Mouse (Mus musculus) large intestine, adult 2 months (tissue): ENCODE results near the gene Tph2. TPM values are rescaled to one million over a fixed set of nuclear protein-coding genes. Genes with fewer than 3 reads are reported as not detected.
A peak's percentile ranks its signal among the peaks of the same experiment; 100 is the strongest.
"Not testable (repeated sequence)": the region's sequence is repeated elsewhere in the genome, so short reads cannot be mapped to it uniquely, and the experiment has no call there.

Experiments used
- DNase-seq: peaks from one replicate; pipeline ENCODE4 v3.0.0-alpha.2; 2012; ENCODE audit warnings: low read depth, low spot score
- WGBS: fragments of 180-500 bp; shearing (Covaris S2); methylation state at CpG from one replicate; pipeline ENCODE4 v1.1.7; 2018; 5-methylcytosine and 5-hydroxymethylcytosine counted together
- polyA plus RNA-seq: library from polyadenylated mRNA; depleted of rRNA; stranded (reverse); fragments of >200 nt; gene quantifications from 2 replicates; pipeline ENCODE4 v1.2.3, GENCODE M21; 2012; rRNA removed

The Tph2 gene
- not detected in 2 replicates for polyA plus RNA-seq

DNA sequence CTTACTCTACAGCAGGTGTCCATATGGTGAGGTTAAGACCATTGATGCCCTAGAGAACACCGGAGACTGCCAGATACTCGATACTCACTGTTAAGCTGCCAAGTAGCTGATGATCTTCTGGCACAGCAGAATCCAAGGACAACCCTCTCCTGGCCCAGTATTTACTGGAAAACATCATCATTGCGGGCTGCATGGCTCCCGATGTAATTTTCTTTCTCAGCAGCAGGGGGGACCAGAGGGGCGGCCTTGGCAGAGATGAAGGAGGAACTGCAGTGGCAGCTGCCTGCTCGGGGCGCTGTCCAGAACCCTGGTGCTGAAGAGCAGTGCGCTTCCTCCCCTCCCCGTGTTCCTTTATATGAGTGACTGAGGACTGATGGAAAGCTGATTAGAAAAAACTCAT, at the start of gene Tph2:
Gene Tph2 (minus strand): TSS at position 326 of the 400 bp plus-strand sequence.
- WGBS, result 9% methylated on average over 9 of the region's 9 CpGs
- no peak for DNase-seq

DNA sequence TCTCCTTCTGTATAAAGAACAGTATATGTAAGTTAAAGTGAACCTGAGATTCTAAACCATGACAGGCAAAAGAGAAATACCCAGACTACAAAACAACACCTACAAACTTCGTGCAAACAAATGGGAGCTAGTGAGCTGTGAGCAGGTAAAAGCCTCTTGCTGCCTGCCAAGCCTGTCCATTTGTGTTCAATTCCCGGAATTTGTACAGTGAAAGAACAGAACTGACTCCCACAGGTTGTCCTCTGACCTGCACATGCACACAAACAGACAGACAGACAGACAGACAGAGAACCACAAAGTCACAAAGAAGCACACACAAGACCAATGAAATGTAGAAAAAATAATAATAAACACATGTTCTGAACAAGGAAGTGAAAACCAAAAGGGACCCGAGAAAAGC, 49.0 kb upstream of the Tph2 start:
- DNase-seq, result no peak
- 67% methylated on average over 3 of the region's 3 CpGs for WGBS

DNA sequence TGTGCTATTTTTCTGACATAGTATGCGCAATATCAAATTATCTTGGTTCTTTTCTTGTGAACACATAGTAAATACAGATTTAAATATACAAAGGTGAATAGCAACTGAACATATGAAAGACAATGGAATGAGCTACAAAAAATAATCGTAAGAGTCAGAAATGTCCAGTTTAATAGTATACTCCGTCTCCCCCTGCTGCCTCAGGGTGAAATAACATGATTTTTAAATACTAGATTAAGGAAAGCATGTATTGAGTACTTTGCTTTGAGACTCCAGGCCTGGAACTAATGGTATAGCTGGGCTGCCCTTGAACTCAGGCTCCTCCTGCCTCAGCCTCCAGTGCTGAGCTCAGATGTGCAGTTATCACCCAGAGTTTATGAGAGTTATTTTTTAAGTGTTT, 47.7 kb upstream of the Tph2 start:
- WGBS, result 80% methylated on average over 3 of the region's 3 CpGs
- no peak for DNase-seq

DNA sequence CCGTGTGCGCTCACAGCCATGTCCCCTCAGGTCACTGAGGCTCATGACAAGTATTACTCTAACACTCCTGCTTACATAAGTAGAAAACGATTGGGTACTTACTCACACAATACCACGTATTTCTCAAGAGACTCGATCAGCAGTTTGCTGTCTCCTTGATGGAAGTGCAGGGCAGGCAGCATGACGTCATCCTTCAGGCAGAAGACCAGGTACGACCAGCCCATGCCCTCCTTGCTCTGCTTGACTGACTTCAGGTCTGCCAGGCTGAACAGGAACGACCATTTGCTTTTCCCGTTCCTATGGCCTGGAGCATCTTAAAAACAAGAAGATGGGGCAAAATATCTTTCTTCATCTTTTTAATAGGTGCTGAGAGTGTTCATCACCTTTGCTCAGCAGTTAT, 44.2 kb upstream of the Tph2 start:
- 87% methylated on average over 9 of the region's 9 CpGs for WGBS
- no peak for DNase-seq

DNA sequence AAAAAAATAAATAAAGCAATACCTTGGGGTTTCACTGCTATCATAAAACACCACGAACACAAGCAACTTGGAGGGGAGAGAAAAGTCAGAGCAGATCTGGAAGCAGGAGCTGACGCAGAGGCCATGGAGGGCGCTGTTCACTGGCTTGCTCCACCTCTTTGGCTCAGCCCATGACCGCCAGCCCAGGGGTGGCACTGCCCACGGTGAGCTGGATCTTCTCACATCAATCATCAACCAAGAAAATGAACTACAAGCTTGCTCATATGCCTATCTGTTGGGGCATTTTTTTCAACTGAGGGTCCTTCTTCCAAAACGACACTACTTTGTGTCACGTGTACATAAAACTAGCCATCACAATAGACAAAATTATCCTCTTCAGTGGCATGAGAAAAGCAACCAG, 41.8 kb upstream of the Tph2 start:
- 87% methylated on average over 7 of the region's 7 CpGs for WGBS
- no peak for DNase-seq

DNA sequence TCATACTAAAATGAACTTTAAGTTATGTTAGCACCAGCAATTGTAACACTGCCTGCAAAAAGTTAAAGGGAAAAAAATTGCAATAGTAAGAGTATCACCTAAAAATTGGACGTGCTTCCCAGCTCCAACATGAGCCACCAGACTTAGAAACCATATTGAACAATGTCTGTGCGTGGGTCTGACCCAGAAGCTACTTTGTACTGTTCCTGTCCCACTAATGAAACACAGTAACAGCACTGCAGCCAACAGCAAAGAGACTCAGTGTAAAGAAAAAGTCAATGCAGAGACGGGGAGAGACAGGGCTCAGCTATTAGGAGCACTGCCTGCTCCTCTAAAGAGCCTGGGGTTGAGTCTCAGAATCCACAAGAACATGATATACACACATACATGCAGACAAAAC, 39.0 kb upstream of the Tph2 start:
- WGBS, result 72% methylated on average over 3 of the region's 3 CpGs
- no peak for DNase-seq

DNA sequence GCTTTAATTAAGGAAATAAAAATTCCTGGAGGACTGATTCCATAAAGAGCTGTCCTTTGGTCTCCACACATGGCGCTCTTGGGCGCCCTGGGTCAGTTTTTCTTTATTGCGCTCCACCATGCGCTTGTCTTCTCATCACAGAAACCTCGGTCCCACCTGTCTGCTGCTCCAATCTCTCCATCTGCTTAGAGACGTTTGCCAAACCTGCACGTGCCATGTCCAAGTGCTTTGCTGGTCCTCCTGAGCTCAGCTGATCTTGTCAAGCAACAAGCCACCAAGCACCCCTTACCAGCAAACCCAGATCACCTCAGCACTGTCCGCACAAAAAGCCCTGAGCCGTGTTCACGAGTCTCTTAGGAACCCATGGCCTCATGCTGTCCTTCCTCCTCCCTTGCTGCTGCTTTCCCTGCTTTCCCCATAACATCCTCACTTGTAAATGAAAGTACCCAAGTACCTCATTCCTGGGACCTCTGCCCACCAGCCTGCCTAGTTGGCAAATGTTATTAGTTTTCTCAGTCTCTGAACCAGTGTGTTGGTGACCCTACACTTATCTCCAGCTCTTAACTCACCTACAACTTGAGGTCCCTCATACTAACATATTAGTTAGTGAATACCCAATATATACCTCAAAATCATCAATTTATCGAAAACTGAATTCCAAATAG, 28.2 kb upstream of the Tph2 start:
- no peak for DNase-seq
- 97% methylated on average over 11 of the region's 11 CpGs for WGBS

DNA sequence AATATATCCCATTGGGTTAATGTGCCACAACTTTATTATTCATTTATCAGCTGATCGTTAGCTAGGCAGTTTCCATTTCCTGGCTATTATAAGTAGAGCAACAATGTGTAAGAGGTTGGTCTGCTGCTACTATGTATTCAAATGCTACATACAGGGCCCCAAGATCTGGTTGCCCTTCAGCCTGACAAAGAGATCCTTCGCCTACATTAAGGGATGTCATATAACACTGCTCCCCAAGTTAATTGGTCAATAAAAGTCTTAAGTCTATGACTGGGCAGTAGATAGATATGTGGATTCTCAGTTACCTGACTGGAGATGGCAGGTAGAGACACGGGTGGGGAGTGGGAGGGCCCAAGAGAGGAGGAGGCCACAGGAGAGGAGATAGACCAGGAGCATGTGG, 21.0 kb upstream of the Tph2 start:
- peak; percentile 45 for DNase-seq
- WGBS, result 29% methylated on average over 3 of the region's 3 CpGs

DNA sequence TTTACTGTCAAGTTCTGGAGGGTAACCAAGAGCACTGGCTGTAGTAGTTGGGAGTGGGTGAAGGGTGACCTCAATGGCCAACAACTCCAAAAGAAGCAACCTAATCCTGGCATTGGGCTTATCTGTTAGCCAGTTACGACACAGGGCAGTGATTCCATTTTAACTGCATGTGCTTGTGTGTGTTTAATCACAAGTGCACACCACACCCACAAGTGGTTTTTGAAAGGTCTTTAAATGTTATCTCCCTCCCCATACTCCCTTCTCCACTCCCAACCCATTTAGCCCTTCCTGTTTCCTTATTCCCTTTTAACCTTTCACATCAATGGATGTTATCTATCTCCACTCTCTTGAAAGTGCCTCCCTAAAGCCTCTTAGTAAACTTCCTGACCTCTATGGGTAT, 20.5 kb upstream of the Tph2 start:
- WGBS, result 27% methylated on average over 1 of the region's 1 CpGs
- DNase-seq, result peak; percentile 67

DNA sequence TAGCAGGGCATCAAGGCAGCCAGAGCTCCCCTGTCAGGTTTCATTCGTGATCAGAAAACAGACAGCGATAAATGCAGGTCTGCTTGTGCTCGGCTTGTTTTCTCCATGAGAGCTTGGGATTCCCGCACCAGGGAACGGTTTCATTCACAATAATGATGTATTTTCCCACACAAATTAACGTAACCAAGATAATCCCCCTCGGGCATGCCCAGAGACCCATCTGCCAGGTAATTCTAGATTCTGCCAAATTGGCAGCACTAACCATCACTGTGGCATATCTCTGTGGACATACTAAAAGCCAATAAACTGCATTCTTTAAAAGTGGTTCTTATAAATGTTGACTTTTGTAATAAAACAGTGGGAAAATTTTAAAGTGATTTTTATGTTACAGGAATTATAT, 6.4 kb upstream of the Tph2 start:
- 80% methylated on average over 7 of the region's 7 CpGs for WGBS
- DNase-seq, result no peak

DNA sequence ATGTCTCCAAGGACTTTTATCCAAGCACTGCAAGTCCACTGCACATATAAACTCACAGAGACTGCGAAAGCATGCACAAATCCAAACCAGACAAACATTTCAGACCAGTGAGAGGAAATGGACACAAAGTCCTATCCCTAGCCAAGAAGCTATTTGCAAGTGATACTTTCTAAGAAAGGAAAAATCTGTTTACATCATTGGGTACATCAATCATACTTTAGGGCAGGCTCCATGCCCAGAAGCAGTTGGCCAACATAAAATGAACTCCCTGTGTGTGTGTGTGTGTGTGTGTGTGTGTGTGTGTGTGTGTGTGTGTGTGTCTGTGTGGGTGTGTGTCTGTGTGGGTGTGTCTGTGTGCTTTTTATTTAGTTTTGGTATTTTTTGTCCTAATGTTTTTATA, 2.6 kb upstream of the Tph2 start:
- no peak for DNase-seq
- 71% methylated on average over 1 of the region's 1 CpGs for WGBS

DNA sequence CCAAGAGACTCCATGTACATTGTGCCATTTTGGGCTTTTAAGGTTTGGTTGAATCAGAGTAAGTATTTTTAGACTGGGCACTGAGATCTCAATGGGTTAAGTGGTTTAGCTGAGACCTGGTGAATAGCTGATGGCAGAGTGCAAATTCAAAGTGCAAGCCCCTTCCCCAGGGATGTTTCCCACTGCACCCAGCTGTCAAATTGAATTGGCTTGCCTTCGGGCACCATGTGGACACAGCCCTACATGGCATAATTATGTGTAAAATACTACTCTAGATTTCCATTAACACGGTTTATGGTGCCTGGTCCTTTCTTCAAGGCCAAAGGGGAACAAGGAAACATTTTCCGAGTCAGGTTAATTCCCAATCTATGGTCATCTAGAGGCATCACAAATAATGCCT, 3.8 kb downstream of the Tph2 start:
- DNase-seq, result no peak
- WGBS, result 33% methylated on average over 3 of the region's 3 CpGs

DNA sequence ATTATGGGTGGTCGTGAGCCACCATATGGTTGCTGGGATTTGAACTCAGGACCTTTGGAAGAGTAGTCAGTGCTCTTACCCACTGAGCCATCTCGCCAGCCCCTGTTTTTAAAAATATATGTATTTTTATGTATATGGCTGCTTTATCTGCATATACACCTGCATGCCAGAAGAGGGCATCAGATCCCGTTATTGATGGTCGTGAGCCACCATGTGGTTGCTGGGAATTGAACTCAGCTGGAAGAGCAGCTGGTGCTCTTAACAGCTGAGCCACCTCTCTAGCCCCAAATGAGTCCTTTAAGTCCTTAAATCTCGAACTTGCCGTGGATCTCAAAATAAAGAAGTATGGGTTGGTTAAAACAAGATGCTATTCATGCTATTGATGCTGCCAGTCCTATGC, 6.8 kb downstream of the Tph2 start:
- not testable (repeated sequence) for DNase-seq
- WGBS, result 65% methylated on average over 6 of the region's 6 CpGs

DNA sequence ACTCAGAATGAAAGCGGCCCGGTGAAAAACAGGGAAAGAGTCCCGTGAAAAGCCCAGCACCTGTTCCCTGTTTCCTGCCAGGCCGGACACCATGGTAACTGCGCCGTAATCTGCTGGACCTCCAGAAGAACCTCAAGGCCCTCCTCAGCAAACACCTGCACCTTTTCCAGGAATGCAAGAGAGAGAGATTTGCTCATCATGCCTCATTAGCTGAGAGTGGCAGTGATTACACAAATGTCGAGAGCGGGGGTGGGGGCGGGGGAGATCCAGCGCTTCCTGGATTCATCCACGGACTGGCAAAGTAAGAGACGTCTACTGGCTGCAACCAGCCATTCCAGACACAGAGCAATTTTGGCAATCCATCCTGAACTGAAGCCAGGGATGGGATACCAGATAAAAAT, 9.2 kb downstream of the Tph2 start:
- WGBS, result 18% methylated on average over 12 of the region's 12 CpGs
- no peak for DNase-seq

DNA sequence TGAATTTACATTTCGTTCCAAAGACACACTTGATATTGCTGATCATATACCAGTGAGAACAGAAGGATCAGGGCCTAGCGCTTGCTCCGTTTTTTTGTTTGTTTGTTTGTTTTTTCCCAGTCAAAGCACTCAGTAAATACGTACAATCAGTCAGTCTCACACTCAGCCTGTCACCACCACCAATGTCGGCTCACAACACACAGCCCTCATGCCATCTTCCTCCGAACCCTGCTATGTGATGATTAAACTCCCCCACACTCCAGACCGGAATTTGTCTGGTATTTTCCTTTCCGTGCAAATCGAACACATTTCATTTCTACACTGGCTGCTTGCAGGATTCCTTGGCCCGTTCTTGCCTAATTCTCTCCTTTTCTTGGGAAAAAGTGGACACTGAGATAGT, 11.5 kb downstream of the Tph2 start:
- 75% methylated on average over 10 of the region's 10 CpGs for WGBS
- DNase-seq, result no peak

DNA sequence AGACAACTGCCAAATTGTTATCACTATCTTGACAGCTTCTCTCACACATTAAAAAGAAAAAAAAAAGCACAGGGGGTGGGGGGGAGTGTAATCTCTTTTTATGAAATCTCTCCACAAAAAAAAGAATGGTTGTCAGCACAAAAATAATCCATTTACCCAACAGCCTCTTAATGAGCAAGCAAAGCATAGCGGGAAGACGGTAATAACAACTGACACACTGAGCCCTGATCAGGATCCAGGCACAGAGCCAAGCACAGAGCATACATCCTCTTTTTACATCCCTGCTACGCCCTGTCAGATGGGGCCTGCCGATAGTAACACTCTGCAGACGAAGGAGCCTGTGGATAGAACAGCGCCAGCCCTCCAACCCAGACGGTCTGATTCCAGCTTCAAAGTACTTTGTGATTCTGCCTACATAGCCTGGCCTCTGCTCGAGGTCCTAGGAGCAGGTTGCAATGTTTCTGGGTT, 13.4 kb downstream of the Tph2 start:
- DNase-seq, result no peak

DNA sequence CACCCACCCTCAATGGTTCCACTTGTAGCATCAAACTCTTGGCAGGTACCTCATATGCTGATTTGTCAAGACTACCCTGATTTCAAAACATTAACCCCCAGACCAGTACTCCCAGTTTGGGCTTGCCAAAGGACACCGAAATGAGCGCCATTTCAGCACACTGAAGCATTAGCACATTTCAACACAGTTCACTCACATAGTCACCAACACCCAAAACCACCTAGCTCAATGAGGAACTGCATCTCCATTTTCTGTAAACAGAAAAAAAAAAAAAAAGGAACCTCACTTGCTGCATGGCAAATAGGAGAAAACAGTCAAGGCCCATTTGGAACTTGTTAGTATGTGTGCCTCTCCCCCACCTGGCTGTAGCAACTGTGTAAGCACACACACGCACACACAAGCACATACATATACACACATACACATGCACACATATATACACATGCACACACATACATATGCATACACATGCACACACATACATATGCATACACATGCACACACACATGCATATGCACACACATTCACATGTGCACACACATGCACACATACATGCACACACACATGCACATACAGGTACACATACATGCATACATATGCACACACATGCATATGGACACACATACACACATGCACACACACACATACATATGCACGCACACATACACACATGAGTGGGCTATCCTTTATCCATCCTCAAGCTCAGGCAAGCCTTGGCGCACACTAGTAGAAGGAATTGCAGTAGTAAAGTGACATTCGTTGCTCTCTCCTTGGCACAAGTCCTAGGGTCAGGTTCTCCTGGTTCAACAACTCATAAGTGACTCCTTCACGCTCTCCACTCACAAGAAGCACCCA, 14.1 kb downstream of the Tph2 start:
- DNase-seq, result no peak
- WGBS, result 69% methylated on average over 7 of the region's 7 CpGs

More for the DNA sequence above, 13.4 kb downstream of the Tph2 start:
- 13% methylated on average over 8 of the region's 8 CpGs for WGBS

DNA sequence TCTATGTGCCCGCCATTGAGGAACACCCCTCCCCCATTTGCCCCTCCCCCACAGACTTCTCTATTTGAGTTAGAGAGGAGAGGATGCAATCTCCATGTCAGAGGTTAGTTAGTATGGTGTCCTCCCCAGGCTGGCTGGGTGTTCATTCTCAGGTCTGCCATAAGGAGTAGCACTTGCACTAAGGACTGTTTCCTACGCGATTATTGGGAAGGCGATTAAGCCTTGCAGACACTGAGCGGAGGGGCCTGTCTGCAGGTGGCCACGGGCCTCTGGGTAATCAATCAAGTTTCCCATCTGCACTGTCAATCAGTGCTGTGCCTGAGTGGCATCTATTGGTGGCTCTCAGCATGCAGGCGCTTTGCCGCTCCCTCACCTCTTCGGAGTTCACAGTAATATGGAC, 15.4 kb downstream of the Tph2 start:
- no peak for DNase-seq
- WGBS, result 21% methylated on average over 9 of the region's 9 CpGs

DNA sequence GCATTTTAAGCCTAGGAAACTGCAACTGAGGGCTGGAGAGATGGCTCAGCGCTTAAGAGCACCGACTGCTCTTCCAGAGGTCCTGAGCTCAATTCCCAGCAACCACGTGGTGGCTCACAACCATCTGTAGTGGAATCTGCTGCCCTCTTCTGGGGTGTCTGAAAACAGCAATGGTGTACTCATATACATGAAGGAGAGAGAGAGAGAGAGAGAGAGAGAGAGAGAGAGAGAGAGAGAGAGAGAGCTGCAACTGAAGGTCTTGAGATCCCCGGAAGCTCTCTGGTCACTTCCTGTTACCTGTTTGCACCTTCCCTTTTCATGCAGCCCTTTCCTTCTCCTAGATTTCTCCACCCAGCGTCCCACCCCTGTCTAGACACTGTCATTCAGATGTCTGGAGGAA, 24.5 kb downstream of the Tph2 start:
- 72% methylated on average over 5 of the region's 5 CpGs for WGBS
- no peak for DNase-seq

DNA sequence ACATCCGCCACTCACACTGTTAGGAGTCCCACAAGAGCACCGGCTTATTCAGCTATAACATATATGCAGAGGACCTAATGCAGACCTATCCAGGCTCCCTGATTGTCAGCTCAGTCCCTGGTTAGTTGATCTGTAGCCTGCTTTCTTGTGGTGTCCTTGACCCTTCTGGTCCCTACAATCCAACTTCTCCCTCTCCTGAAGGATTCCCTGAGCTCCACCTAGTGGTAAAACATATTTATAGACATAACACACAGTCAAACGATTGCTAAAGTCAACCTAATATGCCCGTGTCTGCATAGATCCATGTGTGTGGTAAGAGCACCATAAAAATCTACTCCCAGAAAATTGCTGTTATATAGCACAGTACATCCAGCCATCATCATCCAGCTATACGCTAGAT, 37.5 kb downstream of the Tph2 start:
- 58% methylated on average over 5 of the region's 5 CpGs for WGBS
- DNase-seq, result no peak

DNA sequence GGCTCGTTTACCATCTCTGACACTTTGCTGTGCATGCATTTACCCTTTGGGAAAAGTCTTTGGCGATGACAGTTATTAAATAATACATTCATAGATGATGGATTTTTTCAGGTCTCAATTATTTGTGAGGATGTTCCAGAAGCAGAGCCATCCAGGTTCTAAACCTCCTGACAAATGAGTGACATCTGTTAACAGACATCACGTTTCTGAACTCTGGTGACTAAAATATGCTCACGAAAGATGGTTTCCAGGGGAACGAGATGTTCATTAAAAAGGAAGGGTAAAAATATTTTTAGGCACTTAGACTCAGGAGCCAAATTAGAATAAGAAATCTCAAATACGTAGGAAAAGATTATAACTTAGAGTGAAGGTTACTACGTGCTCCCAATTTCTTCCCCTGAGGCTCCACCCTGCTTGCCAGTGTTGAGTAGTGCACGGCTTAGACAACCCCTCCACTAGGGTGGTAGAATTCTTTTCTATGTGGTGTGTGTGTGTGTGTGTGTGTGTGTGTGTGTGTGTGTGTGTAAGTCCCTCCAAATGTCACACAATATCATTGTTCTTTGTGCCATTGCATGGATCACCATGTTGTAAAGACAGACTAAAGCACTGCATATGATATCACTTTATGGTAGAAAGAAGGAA, 38.4 kb downstream of the Tph2 start:
- WGBS, result 80% methylated on average over 8 of the region's 8 CpGs
- no peak for DNase-seq
